Mouse (Mus musculus) lung, postnatal 36 days (tissue): Measurements from ENCODE around the gene Crybg2.

ENCODE experiments used
- DNase-seq: peaks from one replicate; pipeline ENCODE4 v3.0.0; 2022; ENCODE audit warnings: mixed read lengths

Gene Crybg2

DNA sequence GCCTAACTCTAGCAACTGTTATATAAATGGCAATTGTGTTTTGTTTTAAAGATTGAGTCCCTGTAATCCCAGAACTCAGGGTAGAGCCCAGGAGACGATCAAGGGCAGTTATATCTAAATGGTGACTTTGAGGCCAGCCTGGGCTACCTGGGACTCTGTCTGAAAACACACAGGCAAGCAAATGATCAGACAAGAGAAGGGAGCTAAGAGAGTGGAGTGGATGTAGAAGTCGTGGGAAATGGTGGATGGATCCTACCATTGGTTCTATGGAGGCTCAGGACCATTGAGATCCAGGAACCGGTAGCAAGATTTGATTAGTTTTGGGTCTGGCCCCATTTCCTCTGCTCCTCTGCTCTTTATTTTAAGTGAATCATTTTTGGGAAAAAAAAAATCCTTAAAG lies 35.5 kb downstream of the Crybg2 start:
- no peak for DNase-seq

DNA sequence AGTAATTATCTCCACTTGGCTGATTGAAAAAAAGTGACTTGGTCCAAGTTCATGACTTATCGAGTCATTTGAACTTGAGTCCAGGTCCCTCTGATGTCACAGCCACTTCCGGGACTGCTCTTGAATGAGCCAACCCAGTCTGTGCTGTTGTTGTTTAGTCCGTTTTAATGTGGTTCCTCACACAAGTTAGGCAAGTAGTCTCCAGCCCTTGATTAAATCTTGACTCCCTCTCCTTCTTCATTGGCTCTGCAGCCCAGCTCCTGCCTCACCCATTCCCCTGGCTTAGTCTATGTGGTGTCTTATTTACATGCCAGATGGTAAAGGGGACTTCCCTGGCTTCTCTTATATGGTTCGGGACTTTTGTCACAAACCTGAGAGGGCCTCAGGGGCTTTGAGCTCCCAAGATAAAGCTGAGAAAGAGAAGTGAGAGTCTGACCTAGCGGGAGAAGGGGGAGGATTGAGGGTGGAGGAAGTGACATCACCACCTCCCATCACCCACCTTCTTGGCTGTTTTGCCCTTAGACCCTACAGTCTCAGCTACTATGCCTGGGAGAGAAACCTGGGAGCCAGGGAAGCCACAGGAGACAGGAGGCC lies 36.5 kb downstream of the Crybg2 start:
- DNase-seq: peak; percentile 64

DNA sequence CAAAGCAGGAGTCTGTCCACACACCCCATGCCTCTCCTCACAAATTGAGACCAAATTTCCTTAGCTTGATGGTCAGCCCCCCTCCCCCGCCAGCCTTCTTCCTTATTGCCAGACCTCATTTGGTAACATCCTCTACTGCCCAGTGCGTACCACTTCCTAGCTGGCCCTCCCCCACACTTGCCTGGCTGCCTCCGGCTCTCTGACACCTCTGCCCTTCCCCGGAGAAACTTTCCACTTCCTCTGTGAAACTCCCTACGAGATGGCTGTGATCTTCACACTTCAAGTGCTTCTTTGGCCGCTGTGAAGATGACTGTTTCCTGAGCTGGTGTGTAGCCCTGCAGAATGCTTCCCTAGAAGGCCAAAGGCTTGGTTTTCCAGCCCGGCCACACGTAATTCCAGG lies 38.0 kb downstream of the Crybg2 start:
- peak; percentile 84 for DNase-seq

DNA sequence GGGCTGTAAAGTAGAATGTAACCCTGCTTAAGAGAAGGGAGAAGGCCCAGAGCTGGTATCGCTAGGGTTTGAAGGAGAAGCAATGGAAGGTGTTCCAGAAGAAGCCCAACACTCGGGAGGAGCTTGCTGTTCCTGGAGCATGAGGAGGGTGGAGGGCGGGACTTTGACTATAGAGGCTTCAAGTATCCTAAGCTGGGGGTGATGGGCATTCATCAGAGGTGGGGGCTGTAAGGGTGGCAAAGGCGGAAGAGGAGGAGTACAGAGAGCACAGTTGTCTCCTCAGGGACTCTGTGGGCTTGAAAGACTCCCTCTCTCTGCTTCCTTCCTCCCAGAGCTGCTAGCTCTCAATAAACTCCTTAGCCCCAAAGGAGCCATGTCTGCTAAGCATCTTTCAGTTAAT lies 39.6 kb downstream of the Crybg2 start:
- no peak for DNase-seq

DNA sequence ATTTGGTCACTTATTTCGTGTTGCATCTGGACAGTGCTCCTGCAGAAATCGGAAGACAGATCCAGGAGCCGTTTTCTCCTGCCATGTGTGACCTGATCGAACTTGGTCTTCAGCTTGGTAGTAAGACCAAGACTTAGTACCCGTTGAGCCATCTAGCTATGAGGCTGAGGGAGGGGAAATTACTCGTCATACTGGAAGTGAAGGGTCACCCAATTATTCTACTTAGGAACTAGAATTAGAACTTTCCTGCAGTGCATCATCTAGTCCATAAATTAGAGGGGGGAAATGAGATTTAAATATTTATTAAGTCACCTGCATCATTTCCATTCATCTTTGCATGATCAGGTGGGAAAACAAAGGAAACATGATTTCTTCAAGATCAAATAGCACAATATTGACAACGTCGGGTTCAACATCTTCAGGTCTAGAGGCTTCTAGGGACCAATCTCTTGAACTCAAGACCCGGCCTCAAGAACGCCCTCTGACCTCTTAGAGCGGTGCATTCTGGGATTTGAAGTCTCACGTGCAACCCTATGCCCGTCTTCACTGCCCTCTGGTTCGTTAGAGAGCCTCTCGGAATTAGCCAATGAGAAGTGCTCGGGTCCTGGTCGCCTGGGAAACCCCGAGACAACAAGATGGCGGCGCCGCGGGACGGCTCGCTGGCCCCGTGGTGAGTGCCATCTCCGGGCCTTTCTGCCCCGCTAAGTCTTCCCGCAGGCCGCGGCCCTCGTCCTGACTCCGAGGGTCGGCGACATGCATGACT lies 41.5 kb downstream of the Crybg2 start, which contains the start of gene Ubxn11:
Gene Ubxn11 (plus strand): TSS at position 592 of the 763 bp plus-strand sequence.
- DNase-seq: peak; percentile 94

DNA sequence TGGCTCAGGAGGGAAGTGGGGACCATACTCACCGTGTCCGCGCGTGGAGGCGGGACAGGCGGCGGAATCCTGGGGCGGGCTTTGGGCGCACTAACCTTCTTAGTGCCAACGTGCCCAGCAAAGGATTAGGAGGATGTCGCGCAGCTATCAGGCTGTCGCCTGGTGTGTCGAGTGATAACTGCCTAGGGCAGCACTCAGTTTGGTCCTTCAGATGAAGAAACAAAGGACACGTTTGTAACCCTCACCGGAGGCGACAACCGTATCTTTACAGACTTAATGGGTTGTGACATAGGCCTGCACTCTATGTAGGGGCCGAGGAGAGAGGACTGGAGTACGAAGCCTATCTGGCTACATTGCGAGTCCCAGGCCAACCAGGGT lies 42.1 kb downstream of the Crybg2 start:
- no peak for DNase-seq

DNA sequence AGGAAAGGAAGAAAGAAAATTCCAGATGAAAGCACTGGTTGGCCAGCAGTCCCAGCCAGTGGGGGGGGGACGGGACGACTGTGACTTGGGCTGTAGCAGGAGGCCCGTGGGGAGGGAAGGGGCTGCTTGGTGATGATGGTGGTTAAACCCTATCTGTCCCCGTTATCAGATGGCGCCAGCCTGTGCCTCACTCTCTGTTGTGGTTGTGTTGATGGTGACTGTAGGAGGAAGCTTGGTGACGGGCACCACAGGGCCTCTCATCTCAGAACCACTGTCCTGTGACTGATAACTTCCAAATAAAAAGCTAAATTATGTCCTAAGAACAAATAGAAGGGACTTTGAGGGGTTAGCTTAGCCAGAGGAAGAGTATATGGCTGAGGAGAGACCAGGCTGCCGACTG lies 45.5 kb downstream of the Crybg2 start:
- no peak for DNase-seq

DNA sequence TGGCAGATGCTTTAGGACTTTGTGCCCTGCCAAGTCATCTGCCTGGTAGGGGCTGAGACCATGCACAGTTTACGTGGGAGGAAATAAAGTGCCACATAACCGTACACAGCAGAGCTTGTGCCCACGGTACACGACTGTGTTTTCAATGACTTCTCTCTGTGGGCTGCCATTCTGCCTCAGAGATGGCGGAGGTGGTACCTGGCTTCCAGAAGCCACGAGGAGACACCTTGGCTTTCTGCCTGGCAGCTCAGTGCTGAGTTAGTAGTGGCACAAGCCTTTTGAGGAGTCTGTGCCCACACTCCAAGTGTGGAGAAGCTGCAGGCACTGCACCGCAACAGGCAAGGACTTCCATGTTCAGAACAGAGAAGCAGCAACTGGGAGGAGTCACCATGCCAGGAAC lies 47.1 kb downstream of the Crybg2 start:
- DNase-seq: no peak

DNA sequence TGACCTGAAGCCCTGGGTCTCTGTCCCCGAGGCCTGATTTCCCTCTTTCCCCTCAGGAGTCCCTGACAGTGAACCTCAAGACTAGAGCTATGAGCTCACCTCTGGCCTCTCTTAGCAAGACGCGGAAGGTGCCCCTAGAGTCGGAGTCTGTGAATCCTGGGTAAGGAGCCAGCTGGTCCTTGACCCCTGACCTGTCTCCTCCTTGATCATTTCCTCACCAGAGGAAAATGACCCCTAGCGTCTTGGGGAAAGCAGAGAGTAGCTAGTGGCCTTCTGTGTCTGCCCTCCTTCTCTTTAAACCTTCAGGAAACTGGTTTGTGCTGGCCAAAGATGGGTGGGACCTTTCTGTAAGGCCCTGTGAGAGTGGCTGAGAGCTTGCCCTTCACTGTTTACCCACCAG lies 47.6 kb downstream of the Crybg2 start:
- no peak for DNase-seq

DNA sequence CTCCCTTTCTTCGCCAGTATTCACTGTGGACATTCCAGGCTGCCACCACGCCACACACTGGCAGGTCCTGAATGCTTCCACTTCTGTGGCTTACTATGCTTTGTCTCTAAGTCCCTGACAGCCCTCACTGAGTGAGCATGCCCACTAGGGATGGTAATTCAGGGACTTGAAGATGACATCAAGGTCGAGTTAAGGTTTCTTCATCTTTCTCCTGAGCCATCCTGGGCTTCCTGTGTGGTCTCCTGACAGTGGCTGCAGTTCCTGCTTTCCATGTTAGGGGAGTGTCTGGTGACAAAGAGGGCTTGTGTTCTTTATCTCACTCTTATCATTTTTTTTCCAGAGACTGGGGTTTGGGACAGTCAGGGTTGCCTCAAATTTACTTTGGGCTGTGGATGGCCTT lies 50.0 kb downstream of the Crybg2 start:
- DNase-seq: no peak

DNA sequence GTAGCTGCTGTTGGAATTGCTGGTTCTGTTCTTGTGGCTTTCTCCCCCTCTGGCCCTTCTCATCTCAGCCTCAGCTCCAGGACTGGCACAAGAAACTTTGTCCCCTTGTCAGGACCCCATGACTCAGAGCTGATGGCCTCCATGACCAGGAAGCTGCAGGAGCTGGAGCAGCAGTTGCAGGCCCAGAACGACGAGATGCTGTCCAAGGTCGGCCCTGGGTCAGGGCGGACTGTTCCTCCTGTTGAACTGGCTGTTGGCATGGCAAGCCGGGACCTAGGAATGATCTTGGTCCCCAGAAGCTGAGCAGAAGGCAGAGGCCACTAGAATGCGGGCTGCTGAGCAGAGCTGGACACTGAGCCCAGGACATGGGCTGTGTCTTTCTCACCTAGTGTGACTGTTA lies 51.8 kb downstream of the Crybg2 start:
- no peak for DNase-seq

DNA sequence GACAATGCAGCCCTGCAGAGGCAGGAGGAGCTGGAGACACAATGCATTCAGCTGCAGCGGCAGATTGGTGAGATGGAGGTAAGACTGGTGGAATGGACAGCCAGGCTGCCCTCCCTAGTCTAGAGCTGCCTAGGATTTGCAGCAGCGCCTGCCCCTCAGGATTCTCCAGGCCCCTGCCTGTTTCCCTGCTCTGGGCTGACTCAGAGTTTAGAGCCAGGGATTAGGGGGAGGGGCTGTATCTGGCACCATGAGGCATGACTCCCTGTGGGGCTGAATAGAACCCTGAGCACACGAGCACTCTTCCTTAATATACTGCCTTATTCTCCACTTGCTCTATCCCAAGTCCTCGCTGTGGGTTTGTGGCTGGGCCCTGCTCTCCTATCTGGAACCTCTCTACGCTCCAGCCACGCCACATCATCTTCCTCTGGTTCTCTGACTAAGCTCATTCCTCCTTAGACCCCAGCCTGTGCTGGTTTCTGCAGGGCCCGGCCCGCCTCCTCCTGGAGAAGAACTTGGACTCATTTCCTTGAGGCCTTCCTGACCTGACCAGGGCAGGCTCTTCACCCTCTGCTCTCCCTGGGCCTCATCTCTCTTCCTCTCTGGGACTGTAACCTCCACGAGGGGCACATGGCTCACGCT lies 52.9 kb downstream of the Crybg2 start:
- DNase-seq: no peak

DNA sequence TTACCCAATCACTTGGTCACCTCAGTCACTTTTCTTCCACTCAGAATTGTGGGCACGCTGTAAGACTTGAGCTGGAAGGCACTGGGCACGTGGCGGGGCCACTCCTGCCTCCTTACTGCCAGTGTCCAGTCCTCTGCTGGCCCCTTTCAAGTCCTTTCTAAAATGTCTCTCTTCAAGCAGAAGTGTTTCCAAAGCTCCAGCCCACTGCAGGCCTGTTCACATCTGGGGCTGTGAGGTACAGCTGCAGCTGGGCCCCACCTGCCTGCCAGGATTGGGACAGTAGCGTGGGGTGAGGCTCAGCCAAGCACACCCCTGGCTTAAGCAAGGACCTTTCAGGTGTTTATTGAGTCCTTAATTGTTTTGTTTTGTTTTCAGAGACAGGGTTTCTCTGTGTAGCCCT lies 53.4 kb downstream of the Crybg2 start:
- DNase-seq: no peak

DNA sequence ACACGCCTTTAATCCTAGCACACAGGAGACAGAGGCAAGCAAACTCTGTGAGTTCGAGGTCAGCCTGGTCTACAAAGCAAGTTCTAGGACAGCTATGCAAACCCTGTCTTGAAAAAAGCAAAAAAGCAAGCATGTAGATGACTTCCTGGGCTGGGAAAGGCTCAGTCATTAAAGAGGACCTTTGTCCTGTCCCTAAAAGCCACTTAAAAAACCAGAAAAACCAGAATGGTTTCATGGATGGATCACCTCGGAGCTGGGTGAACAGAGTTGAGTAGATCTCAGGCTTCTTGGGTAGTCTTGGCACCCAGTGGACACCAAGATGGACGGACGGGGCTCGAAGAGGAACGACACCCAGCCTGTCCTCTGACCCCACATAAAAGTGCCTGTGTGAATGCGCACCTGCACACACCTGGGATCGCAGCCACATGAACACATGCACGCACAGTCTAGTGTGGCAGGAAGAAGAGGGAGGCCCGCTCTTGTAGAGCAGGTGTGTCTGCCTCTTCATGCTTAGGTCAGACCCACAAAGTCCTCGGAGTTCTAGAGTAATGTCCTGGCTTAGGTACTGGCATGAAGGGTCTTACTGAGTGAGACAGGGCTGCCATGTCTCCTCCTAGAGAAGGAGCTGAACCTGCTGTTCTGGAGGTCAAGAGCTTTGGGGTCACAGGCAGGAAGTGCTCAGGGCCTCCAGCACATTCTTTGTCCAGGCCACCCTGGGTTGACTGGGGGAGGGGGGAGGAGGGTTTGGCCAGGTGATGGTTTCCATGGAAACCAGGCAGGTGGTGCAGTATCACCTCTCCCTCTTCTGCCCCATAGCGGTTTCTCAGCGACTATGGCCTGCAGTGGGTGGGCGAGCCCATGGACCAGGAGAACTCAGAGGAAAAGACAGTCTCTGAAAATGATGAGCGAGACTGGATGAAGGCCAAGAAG lies 54.9 kb downstream of the Crybg2 start:
- DNase-seq: no peak

DNA sequence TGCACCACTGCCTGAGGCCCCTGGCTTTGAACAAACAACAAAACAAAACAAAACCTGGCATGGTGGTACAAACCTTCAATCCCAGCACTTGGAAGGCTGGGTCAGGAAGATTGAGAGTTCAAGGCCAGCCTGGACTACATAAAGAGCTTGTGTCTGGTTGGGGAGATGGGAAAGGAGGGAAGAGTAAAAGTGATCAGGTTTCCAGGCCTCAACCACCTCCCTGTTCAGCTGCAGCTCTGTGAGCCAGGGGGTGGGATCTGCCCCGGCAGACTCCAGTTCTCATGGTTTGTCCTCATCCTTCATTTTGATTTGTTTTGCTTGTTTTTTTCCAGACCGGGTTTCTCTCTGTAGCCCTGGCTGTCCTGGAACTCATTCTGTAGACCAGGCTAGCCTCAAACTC lies 55.9 kb downstream of the Crybg2 start:
- DNase-seq: no peak

DNA sequence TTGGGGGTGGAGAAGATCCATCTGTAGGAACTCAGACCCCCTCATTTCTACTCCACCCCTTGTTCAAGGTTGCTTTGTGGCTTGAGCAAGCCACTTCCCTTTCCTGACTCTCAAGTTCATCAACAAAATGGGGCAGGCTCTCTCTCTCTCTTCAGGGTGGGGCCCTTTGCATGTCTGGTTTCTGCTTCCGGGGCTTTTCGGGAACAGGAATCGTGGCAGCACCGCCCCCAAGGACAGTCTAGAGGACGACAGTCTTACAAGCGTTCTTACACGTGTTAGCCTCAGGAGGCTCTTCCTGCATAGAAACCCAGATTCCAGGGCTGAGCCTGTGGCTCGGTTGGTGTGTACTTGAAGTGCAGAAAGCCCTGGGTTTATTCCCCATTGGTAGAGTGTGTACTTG lies 56.4 kb downstream of the Crybg2 start:
- peak; percentile 78 for DNase-seq

DNA sequence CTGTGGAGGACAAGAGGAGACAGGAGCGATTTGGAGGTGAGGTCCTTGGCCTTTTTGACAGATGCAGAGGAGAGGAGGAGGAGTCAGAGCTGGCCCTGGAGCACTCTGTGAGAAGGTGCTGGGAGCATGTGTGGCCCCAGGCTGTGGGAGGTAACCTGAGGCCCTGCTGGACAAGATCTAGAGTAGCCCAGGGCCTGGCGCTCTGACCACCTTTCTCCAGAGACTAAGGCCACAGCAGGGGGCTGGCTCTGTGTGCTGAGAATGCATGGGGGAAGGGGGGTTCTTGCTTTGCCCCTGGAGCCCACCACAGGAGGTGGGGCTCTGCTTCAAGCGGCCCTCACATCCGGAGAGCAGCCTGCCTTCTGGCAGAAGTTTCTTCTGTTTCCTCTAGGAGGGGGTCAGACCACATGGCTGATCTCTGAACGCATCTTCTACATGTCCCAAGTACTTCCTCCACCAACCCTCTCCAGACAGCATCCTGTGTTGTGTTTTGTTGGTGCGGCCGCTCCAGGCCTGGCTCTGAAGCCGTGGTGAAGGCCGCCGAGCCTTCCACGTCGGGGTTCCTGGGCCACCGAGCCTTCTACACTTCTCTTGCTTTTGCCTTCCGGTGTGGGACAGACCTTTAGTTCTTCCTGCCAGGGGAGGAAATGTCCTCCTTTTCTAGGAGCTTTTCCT lies 57.6 kb downstream of the Crybg2 start:
- no peak for DNase-seq

DNA sequence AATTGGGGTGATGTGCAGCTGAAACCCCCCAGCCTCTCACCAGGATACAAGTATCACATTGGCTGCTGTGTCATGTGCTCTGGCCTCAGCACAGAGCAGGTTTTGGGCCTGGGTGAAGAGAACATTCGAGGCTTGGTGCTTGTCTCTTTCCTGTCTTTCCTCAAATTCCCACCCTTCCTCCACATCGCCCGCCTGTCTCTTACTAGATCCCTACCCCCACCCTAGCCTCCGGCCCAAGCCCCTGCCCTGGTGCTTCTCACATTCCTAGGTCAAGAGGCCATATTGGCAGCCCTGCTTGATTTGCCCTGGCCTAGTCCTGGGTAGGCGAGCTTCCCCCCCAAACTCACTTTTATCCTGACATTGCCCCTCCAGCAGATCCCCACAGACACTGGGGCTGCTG lies 58.4 kb downstream of the Crybg2 start:
- DNase-seq: no peak

DNA sequence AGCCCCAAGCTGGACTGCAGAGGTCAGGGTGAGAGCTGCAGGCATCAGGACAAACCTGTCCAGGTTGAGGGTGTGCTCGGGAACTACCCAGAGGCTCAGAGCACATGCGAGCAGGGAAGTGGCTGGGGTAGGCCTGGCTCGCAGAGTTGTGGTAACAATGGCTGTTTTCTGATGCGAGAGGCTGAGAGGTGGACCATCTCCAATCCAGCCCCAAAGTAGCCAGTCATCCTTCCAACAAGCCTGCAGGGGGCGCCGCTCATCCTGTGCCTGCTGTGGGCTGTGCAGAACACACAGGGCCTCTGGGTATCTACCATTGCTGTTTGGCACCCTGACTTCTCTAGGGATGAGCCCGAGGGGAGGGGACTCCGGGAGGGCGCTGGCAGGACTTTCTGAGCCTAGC lies 59.0 kb downstream of the Crybg2 start:
- no peak for DNase-seq

DNA sequence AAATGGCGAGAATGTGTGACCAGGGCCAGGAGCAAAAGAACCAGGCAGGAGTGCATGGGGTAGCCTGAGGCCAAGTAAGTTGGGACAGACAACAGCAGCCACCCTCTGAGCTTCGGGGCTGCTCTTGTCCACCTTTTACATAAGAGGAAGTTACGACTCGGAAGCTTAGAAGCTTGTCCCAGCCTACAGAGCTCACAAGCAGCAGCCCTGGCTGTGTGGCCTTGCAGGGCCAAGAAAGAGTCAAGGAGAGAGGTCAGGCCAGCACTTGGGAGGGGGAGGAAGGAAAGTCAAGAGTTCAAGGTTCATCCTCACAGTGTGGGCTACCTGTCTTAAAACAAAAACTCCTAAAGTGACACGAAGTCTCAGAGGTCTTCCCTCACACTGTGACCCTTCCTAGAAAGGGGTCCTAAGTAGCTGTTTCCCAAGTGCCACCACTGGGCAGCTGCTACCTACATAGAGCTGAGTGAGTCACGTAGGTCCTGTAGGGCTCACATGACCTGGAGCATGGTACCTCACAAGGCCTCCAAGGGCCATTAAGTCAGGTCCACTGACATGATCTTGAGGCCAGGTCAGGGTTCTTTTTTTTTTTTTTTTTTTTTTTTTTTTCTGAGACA lies 59.7 kb downstream of the Crybg2 start:
- no peak for DNase-seq

DNA sequence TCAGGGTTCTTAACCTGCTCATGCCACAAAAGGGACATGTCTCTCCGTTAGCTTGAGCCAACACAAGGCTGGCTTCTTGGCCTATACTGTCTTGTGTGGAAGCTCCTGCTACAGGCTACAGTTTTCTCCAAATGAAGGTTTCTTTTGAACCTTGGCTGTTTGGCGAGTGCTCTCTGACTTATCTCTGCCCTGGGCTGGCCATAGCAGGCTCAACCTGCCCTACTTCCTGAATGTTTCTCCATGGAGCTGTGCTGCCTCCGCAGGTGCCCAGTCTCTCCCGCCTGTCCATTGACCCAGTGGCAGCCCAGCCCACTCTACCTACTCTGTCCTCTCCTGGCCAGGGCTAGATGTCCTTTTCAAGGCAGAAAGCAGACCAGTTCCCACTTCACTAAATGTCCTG lies 60.3 kb downstream of the Crybg2 start:
- no peak for DNase-seq

DNA sequence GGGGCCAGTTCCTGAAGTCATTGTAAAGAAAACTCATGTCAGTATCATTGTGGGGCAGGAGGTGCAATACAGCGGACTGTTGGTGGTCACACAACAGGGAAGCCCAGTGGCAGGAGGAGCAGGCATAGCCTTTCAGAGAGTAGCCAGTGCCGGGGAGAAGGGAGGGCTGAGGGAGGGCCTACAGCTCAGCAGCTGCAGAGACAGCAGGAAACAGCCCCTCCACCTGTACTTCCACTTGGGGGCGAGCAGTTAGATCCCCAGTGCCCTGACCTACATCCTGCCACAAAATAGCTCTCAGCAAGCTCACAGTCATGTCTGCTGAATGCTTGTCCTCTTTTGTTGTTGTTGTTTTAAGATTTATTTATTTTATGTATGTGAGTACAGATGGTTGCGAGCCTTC lies 61.0 kb downstream of the Crybg2 start:
- DNase-seq: no peak
